Mouse (Mus musculus): ENCODE measurements around the gene Prg2. TPM values are rescaled to one million over a fixed set of nuclear protein-coding genes. Genes with fewer than 3 reads are reported as not detected.

Prg2 gene
- polyA plus RNA-seq, 1 experiment from 2014 or later, result not detected

- no peaks in the 10 kb centered on the region for H3K9me3 ChIP-seq (ENCODE audit: control insufficient read depth, low read length)
- no peaks in the 10 kb centered on the region for H3K4me1 ChIP-seq (ENCODE audit: control insufficient read depth in 2 of 2, insufficient read depth in 2 of 2, low read length in 2 of 2)
- no peak overlapping the region for H3K27ac ChIP-seq (replicated peaks in 1 of 2; ENCODE audit: control insufficient read depth in 1 of 2, insufficient read depth in 1 of 2, low read depth in 2 of 2, low read length in 2 of 2)
- no peak overlapping the region for H3K9ac ChIP-seq (ENCODE audit: low read length)
- no peaks in the 10 kb centered on the region for H3K27me3 ChIP-seq (ENCODE audit: control insufficient read depth, insufficient read depth, low read length)
- no peak overlapping the region for H3K4me2 ChIP-seq (ENCODE audit: low read length)
- ATAC-seq (ENCODE audit: insufficient number of reproducible peaks, insufficient read depth, low FRiP score, low read depth), result no peak
- peaks cover 18% of the 10 kb centered on the region for H3K36me3 ChIP-seq (ENCODE audit: control insufficient read depth, insufficient read depth, low read length)
- WGBS, result 82% methylated on average over 3 of the region's 3 CpGs
- no peak overlapping the region for H3K4me3 ChIP-seq (ENCODE audit: control insufficient read depth in 1 of 2, insufficient read depth in 1 of 2, low read depth in 1 of 2, low read length in 2 of 2)
Measured at GRCm38 (mm10) chr2:84961901-84962300, 18.4 kb upstream of the Prg2 start.

GRCm38 (mm10) chr2:84962906-84963507 lies 17.3 kb upstream of the Prg2 start:
- Histone ChIP-seq H3K36me3 (ENCODE audit: control insufficient read depth, insufficient read depth, low read length) (peaks cover 8% of the 10 kb centered on the region), H3K27ac (replicated peaks in 1 of 2; ENCODE audit: control insufficient read depth in 1 of 2, insufficient read depth in 1 of 2, low read depth in 2 of 2, low read length in 2 of 2) (no peak overlapping the region)
- 44% methylated on average over 6 of the region's 6 CpGs for WGBS

GRCm38 (mm10) chr2:84964111-84964801 lies 16.0 kb upstream of the Prg2 start:
- whole genome bisulfite sequencing, result 89% methylated on average over 7 of the region's 7 CpGs
- H3K4me2 ChIP-seq (ENCODE audit: low read length), result no peak overlapping the region
- H3K4me1 ChIP-seq (ENCODE audit: control insufficient read depth in 2 of 2, insufficient read depth in 2 of 2, low read length in 2 of 2), result no peaks in the 10 kb centered on the region
- H3K27me3 ChIP-seq (ENCODE audit: control insufficient read depth, insufficient read depth, low read length), result no peaks in the 10 kb centered on the region
- ATAC-seq (ENCODE audit: insufficient number of reproducible peaks, insufficient read depth, low FRiP score, low read depth), result no peak
- no peak overlapping the region for H3K9ac ChIP-seq (ENCODE audit: low read length)
- no peaks in the 10 kb centered on the region for H3K36me3 ChIP-seq (ENCODE audit: control insufficient read depth, insufficient read depth, low read length)
- H3K4me3 ChIP-seq (ENCODE audit: control insufficient read depth in 1 of 2, insufficient read depth in 1 of 2, low read depth in 1 of 2, low read length in 2 of 2), result no peak overlapping the region
- H3K27ac ChIP-seq (replicated peaks in 1 of 2; ENCODE audit: control insufficient read depth in 1 of 2, insufficient read depth in 1 of 2, low read depth in 2 of 2, low read length in 2 of 2), result no peak overlapping the region
- no peaks in the 10 kb centered on the region for H3K9me3 ChIP-seq (ENCODE audit: control insufficient read depth, low read length)

More at GRCm38 (mm10) chr2:84962906-84963507, 17.3 kb upstream of the Prg2 start:
- no peaks in the 10 kb centered on the region for H3K9me3 ChIP-seq (ENCODE audit: control insufficient read depth, low read length)
- no peak overlapping the region for H3K4me2 ChIP-seq (ENCODE audit: low read length)
- no peaks in the 10 kb centered on the region for H3K4me1 ChIP-seq (ENCODE audit: control insufficient read depth in 2 of 2, insufficient read depth in 2 of 2, low read length in 2 of 2)
- no peaks in the 10 kb centered on the region for H3K27me3 ChIP-seq (ENCODE audit: control insufficient read depth, insufficient read depth, low read length)
- ATAC-seq (ENCODE audit: insufficient number of reproducible peaks, insufficient read depth, low FRiP score, low read depth), result no peak
- no peak overlapping the region for H3K4me3 ChIP-seq (ENCODE audit: control insufficient read depth in 1 of 2, insufficient read depth in 1 of 2, low read depth in 1 of 2, low read length in 2 of 2)
- H3K9ac ChIP-seq (ENCODE audit: low read length), result no peak overlapping the region

- no peak for ATAC-seq (ENCODE audit: insufficient number of reproducible peaks, insufficient read depth, low FRiP score, low read depth)
- Histone ChIP-seq H3K4me2 (ENCODE audit: low read length) (no peak overlapping the region), H3K27ac (replicated peaks in 1 of 2; ENCODE audit: control insufficient read depth in 1 of 2, insufficient read depth in 1 of 2, low read depth in 2 of 2, low read length in 2 of 2) (no peak overlapping the region), H3K9ac (ENCODE audit: low read length) (no peak overlapping the region), H3K36me3 (ENCODE audit: control insufficient read depth, insufficient read depth, low read length) (no peaks in the 10 kb centered on the region), H3K4me1 (ENCODE audit: control insufficient read depth in 2 of 2, insufficient read depth in 2 of 2, low read length in 2 of 2) (no peaks in the 10 kb centered on the region), H3K9me3 (ENCODE audit: control insufficient read depth, low read length) (no peaks in the 10 kb centered on the region), H3K27me3 (ENCODE audit: control insufficient read depth, insufficient read depth, low read length) (no peaks in the 10 kb centered on the region), H3K4me3 (ENCODE audit: control insufficient read depth in 1 of 2, insufficient read depth in 1 of 2, low read depth in 1 of 2, low read length in 2 of 2) (no peak overlapping the region)
- WGBS, result 82% methylated on average over 5 of the region's 5 CpGs
Measured at GRCm38 (mm10) chr2:84967318-84967991, 12.8 kb upstream of the Prg2 start.

- WGBS, result 84% methylated on average over 2 of the region's 2 CpGs
- Histone ChIP-seq H3K4me2 (ENCODE audit: low read length) (no peak overlapping the region), H3K27ac (replicated peaks in 1 of 2; ENCODE audit: control insufficient read depth in 1 of 2, insufficient read depth in 1 of 2, low read depth in 2 of 2, low read length in 2 of 2) (no peak overlapping the region), H3K9ac (ENCODE audit: low read length) (no peak overlapping the region), H3K4me3 (ENCODE audit: control insufficient read depth in 1 of 2, insufficient read depth in 1 of 2, low read depth in 1 of 2, low read length in 2 of 2) (no peak overlapping the region), H3K36me3 (ENCODE audit: control insufficient read depth, insufficient read depth, low read length) (no peaks in the 10 kb centered on the region), H3K27me3 (ENCODE audit: control insufficient read depth, insufficient read depth, low read length) (no peaks in the 10 kb centered on the region), H3K4me1 (ENCODE audit: control insufficient read depth in 2 of 2, insufficient read depth in 2 of 2, low read length in 2 of 2) (no peaks in the 10 kb centered on the region), H3K9me3 (ENCODE audit: control insufficient read depth, low read length) (no peaks in the 10 kb centered on the region)
- ATAC-seq (ENCODE audit: insufficient number of reproducible peaks, insufficient read depth, low FRiP score, low read depth), result no peak
Measured at GRCm38 (mm10) chr2:84975580-84975979, 4.7 kb upstream of the Prg2 start.

GRCm38 (mm10) chr2:84987930-84988329 lies 7.7 kb downstream of the Prg2 start, which contains the start of gene Prg3:
Gene Prg3 (plus strand): TSS chr2:84988215.
- no peaks in the 10 kb centered on the region for H3K9me3 ChIP-seq (ENCODE audit: control insufficient read depth, low read length)
- H3K27ac ChIP-seq (replicated peaks in 1 of 2; ENCODE audit: control insufficient read depth in 1 of 2, insufficient read depth in 1 of 2, low read depth in 2 of 2, low read length in 2 of 2), result no peak within 1 kb of the TSS
- H3K36me3 ChIP-seq (ENCODE audit: control insufficient read depth, insufficient read depth, low read length), result no peaks in the 10 kb centered on the region
- no peak within 1 kb of the TSS for H3K4me2 ChIP-seq (ENCODE audit: low read length)
- no peaks in the 10 kb centered on the region for H3K4me1 ChIP-seq (ENCODE audit: control insufficient read depth in 2 of 2, insufficient read depth in 2 of 2, low read length in 2 of 2)
- H3K9ac ChIP-seq (ENCODE audit: low read length), result no peak within 1 kb of the TSS
- H3K27me3 ChIP-seq (ENCODE audit: control insufficient read depth, insufficient read depth, low read length), result no peaks in the 10 kb centered on the region
- H3K4me3 ChIP-seq (ENCODE audit: control insufficient read depth in 1 of 2, insufficient read depth in 1 of 2, low read depth in 1 of 2, low read length in 2 of 2), result no peak within 1 kb of the TSS
- ATAC-seq (ENCODE audit: insufficient number of reproducible peaks, insufficient read depth, low FRiP score, low read depth), result no peak
- WGBS, result 60% methylated on average over 1 of the region's 1 CpGs

GRCm38 (mm10) chr2:84996376-84996775 lies 16.1 kb downstream of the Prg2 start:
- H3K36me3 ChIP-seq (ENCODE audit: control insufficient read depth, insufficient read depth, low read length), result no peaks in the 10 kb centered on the region
- no peak overlapping the region for H3K4me3 ChIP-seq (ENCODE audit: control insufficient read depth in 1 of 2, insufficient read depth in 1 of 2, low read depth in 1 of 2, low read length in 2 of 2)
- no peak overlapping the region for H3K4me2 ChIP-seq (ENCODE audit: low read length)
- H3K27me3 ChIP-seq (ENCODE audit: control insufficient read depth, insufficient read depth, low read length), result 0 out of 2 replicates have a peak, but pooled peaks cover 2% of the 10 kb centered on the region
- 83% methylated on average over 2 of the region's 2 CpGs for WGBS
- no peaks in the 10 kb centered on the region for H3K9me3 ChIP-seq (ENCODE audit: control insufficient read depth, low read length)
- H3K4me1 ChIP-seq (ENCODE audit: control insufficient read depth in 2 of 2, insufficient read depth in 2 of 2, low read length in 2 of 2), result no peaks in the 10 kb centered on the region; a peak in 1 of 4 replicates
- no peak overlapping the region for H3K9ac ChIP-seq (ENCODE audit: low read length)
- ATAC-seq (ENCODE audit: insufficient number of reproducible peaks, insufficient read depth, low FRiP score, low read depth), result no peak
- no peak overlapping the region for H3K27ac ChIP-seq (replicated peaks in 1 of 2; ENCODE audit: control insufficient read depth in 1 of 2, insufficient read depth in 1 of 2, low read depth in 2 of 2, low read length in 2 of 2)
